Mouse (Mus musculus) 3134 (cell line): ENCODE measurements around the gene Egln2.

Experiments used
- DNase-seq: peaks from one replicate; pipeline ENCODE4 v3.0.0-alpha.2; 2011; ENCODE audit warnings: low spot score; ENCODE audit not compliant: insufficient read length; ENCODE audit errors: extremely low read depth

The Egln2 gene

DNA sequence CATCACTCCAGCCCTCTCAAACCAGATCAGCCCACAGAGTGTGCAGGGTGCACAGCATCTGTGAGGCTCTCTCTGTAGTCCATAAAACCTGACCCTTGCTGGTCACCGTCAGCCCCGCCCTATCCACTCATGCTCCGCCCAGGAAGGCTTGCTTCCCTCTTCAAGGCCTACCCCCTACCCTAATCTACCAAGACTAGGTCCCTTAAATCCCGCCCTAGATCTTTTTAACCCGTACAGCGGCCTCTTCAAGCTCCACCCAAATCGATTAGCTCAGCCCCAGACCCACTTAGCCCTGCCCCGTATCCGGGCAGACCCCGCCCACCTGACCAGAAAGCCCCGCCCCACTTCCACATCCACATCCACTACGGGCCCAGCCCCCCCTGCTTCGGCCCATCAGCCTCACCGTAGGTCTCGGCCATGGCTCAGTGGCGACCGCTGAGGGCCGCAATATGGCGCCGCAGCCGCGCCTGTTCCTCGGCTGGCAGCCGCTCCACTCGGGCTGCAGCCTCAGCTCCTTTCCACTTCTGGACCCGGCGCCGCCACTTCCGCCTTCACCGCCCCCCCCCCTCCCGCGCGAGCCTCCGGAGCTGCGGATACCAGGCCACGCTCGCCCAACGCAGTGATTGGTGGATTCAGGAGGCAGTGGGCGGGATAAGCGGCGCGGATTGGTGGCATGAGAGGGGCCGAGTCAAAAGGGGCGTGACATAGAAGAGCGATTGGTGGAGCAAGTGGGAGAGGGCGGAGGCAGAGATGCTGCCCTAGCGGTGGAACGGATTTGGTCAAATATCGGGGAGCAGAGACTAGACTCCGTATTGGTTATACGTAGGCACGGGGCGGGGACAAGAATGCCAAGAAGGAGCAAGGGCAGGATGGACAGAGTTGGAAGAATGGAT lies 12.0 kb upstream of the Egln2 start, which contains the start of gene Rab4b:
TSS of gene Rab4b (minus strand) at position 573 of the 893 bp plus-strand sequence.
- peak; percentile 98 for DNase-seq

DNA sequence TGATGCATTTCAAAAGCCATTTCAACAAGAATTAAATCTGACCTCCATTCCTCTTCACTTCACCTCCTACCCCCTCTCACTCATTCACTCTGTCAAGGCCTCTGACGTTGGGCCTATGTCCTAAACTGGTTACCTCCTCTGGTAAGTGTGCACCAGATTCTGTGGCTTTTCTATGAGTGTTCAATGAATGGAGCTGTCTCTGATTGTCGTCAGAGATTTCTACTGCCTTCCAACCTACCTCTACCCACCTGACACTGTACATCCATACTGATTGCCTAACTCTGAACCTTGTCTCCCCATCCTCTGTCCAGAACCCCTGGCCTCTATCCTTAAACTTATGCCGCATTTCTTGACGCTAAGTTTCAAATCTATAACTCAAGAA lies 11.3 kb upstream of the Egln2 start:
- DNase-seq, result no peak

DNA sequence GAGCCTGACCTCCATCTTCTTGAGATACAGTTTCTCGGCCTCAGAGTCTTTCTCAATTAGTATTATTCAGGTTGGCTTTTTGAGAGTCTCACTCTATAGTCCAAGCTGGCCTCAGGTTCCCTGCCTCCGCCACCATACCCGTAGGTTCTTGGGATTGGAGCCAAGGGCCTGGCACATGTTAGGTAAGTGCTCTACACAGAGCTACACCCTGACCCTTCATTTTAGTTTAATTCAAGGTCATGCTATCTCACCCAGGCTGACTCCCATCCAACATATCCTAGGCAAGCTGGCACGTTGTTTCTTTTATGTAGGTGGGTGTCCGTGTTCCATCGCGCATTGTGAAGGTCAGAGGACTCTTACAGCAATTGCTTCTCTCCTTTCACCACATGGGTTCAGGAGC lies 8.3 kb upstream of the Egln2 start:
- DNase-seq, result no peak

DNA sequence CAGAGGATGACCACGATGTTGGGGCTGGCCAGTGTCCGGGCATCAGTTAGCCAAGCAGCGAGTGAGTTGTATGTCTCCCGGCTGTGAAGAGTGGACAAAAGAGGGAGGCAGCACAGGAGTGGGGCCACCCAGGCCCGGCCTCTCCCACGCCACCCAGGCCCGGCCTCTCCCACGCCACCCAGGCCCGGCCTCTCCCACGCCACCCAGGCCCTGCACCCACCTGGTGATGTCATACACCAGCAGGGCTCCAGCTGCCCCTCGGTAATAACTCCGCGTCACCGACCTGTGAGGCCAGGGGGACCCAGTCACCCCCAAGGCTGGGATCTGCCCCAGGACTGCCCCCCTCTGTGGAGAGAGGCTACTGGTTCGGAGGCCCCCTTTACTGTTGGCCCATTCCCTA lies 7.9 kb upstream of the Egln2 start:
- DNase-seq, result no peak

DNA sequence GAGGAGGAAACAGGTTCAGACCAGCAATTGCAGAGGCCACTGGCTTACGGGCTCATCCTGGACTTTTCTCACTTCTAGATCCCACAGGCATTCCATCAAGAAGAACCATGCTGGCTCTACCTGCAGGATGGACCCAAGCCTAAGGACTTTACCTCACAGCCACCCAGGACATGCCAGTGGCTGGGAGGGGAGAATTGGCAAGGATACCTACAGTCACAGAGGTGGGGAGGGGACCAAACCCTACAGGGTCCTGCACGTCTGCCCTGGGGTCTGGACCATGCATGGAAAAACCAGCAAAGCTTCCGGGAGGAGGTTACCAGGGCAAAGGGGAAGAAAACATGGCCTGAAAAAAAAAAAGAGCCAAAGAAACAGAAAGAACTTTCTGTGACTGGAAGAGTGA lies 4.4 kb upstream of the Egln2 start:
- no peak for DNase-seq

DNA sequence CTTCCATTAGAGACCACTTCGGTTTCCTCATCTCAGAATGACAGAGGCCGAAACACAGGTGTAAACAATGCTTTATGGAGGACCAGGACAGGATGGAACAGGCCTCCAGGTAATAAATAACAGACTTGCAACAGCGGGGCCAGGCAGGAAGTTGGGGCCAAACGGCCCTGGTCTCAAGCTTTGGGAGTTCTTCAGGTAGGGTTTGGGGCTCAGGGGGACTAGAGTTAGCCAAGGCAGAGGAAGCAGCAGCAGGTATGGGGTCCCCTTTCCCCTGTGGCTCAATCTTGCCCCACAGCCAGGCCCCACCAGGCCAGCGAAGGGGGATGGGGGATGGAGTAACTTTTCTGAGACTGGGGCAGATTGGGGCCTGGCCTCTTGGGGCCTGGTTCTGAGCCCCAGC lies 1.8 kb upstream of the Egln2 start:
- no peak for DNase-seq

DNA sequence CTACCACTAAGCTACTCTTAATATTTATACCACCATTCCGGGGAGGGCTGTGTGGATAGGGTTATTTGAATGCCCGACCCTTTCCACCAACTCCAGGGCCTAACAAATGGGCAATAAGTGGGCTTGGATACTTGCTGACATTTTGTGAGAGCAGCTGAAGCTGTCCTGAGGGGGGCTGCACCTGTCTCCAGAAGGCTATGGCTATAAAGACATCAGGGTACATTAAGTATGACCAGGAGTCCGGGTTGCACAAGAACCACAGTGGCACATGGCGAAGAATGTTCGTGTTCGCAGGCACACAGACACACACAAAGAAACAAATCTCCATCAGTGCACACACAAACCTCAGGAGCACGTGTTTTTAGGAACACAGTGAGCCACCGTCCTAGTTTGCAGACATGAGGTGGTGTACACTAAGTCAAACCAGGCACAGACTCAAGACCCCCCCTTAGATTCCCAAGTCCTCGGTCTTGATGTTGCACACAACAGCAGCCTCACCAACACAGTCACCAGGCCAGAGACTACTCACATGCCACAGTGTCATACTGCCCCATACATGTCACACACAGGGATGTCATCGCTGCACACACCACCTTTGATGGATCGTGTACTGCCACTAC lies 983 bp upstream of the Egln2 start:
- DNase-seq, result no peak

DNA sequence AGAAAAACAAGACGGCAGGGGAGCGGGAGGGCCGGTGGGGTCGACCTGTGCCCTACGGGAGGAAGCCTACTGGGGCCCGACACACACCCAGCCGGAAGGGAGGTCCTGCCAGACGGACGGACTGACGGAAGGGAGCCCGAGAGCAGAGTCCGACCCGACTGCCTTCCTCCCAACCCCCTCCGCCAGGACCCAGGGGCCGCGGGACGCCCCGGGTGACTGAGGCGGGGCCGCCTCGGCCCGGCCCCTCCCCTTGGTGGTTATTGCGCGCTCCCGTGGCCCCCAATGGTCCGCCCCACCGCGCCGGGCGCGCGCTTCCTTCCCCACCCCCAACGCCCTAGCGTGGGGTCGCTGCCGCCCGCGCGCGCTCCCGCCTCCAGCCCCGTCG lies 381 bp downstream of the Egln2 start:
- peak; percentile 83 for DNase-seq

DNA sequence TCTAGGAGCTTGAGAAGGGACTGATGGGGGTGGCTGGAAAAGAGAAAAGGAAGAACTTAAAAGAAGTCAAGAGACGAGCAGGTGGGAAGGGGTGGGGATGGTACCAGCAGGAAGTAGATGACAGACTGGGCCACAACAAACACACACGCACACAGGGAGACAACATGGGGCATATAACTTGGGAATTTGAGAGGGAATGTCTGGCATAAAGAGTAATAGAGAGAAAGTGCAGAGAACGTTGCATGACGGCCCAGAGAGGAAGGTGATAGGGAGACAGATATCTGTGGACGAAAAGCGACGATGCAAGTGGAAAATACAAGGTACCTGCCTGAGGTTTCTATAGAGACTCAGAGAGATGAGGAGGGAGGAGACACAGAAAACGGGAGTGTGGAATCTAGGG lies 906 bp downstream of the Egln2 start:
- no peak for DNase-seq

DNA sequence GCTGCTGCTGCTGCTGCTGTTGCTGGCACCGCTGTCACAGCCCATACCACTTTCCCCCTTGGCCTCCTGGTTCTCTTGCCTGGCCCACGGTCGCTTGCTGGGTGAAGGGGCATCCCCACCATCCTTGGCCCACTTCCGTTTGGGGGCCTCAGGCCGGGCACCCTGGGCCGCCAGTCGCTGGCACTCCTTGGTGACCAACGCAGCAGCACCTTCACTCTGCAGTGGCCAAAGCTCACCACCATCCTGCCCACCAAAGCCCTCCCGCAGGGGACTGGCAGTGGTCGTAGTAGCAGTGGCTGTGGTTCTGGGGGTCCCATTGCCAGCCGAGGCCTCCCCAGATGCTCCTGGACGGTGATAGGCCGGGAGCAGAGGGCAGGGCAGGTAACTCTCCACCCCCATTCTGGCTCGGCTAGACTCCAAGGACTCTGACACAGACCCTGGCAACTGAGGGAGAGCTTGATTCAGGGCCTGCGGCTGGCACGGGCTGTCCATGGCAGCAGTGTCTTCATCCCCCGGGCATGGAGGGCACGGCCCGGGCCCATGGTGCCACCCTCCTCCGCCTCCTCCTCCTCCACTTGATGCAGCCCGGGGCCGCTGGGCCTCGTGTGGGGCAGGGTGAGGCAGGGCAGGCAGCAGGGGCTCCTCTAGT lies 1.5 kb downstream of the Egln2 start:
- no peak for DNase-seq

DNA sequence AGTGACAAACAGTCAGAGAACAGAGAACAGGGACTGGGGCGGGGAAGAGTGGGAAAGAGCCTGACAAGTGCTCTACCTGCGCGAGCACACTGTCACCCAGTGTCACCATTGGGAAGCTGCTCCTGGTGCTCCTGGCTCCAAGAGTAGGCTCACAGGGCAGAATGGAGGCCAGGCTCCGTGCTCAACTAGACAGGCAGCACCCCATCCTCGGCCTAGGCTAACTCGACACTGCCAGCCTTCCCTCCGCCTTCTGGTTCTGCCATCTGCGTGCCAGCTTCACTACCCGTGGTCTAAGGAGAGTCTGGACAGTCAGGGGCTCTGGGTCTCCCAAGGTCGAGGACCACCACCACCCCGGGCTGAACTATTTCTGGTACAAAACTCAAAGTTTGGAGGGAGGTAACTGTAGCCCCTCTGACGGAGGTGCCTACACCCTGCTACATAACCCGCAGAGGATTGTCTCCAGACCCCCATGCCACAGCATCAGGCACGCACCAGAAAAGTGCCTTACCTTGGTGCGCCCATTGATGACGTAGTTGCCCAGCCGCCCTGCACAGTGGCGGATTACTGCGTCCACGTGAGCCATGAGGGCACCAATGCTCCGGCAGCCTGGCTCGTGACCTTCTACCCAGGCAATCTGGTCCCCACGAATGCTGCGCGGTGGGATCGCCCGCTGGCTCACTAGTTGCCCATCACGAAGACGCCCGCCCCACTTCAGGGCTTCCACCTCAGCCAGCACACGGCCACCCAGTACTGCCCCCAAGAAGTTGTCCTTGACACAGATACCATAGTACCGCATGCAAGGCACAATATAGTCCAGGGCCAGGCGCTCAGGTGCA lies 2.3 kb downstream of the Egln2 start:
- no peak for DNase-seq

DNA sequence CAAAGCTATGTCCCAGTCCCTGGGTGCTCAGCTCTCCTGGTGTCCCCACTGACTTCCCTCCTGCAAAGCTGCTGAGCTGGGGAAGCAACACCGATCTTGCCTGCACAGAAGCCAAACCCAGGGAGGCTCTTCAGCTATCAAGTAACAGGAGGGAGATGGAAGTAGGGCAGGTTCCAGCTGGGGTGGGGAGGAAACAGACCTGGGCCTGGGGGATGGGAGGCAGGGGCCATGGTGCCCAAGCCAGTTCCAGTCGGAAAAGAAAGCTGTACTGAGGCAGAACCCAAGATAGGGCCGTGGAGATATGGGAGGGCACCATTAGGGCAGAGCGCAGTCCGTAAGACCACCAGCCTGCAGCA lies 3.2 kb downstream of the Egln2 start:
- DNase-seq, result no peak

DNA sequence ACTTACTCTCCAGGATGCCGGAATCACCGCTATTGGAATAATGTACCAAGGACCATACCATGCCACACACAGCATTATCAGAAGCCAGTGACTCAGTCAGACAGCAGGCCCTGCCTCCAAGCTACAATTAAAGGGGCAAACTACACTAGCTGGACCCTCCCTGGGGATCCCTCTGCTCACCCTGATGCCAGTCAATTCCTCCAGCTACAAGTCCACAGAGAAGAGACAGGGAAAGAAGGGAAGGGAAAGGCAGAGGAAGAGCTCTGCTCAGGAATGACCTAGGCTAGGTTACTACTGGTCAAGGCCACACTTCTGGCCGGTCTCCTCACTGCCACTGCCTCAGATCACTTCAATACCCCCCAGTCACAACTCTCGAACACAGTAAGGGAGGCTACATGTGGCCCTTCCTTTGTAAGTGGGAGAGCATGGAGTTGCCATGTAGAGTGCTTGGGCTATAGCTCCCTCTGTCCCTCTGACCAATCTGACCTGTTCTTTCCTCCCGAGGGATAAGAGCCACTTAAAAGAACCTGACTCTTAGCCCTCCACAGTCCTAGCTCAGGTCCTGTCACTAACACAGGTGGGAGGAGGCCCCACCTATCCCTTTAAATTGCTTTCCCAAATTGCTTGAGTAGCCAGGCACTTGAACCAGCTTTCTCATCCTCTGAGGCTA lies 3.7 kb downstream of the Egln2 start:
- no peak for DNase-seq

DNA sequence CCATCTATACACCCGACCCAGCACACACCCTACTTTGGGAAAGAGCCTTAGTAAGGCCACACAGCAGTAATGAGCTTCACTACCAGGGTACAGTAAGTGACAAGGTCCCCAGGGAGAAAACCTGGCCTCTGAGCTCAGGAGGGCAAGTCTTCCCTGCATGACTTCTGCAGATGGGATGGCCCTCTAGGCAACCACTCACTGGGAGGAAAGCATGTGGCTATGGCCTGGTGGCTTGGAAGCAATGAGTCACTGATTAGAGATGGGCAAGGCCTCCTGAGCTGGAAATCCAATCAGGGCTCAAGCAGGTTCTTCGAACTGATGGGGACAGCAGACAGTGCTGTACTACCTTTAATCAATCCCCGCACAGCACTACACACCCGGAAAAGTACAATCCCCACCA lies 4.9 kb downstream of the Egln2 start:
- DNase-seq, result peak; percentile 44

DNA sequence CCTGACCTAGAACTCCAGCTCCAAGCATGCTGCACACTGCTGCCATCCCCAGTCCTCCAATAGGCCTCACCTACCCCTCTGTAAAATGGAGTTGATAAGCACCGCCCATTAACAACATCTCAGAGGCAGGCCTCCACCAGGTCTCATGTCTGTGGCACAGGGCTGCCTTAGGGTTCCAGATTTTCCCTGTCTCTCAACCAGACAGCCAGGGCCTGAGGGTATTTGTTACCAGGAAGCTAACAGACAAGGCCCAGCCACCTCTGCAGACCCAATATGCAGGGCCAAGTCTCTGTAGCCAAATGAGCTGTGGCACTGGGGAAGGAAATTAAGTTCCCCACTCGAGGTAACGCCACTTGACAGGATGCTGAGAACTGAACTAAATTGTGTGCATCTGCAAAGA lies 5.7 kb downstream of the Egln2 start:
- no peak for DNase-seq

DNA sequence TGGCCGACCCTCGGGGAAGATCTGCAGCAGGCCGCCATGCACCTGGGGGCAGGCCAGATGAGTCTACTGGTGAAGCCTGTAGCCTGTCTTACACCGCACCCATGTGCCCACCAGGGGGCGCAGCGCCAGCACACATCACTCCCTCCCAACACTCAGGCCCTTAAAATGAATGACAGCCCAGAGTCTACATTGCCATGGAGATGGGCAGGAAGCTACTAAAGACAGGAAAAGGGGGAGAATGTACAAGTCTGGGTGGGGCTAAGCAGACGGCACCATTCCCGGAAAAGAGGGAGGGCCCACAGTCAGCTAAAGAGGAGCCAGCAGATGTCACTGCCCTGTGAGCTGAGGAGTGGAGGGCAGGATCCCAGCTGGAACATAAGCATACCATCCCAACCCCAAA lies 6.7 kb downstream of the Egln2 start:
- DNase-seq, result peak; percentile 81

DNA sequence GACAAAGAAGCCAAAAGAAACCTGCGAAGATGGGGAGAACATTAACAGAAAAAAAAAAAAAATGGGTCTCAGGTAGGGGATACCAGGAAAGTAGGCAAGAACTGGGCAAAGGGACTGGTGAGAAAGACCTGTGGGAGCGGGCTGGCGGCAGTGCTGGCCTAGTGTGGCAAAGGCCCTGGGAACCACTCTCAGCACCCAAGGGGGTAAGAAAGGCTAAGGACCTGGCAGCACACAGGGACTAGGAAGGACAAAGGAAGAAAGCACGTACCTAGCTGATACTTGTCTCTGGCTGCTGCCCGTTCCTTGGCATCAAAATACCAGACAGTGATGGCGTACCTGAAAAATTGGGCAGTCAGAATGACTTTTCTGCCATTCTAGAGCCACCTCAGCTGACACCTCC lies 7.3 kb downstream of the Egln2 start:
- DNase-seq, result no peak

DNA sequence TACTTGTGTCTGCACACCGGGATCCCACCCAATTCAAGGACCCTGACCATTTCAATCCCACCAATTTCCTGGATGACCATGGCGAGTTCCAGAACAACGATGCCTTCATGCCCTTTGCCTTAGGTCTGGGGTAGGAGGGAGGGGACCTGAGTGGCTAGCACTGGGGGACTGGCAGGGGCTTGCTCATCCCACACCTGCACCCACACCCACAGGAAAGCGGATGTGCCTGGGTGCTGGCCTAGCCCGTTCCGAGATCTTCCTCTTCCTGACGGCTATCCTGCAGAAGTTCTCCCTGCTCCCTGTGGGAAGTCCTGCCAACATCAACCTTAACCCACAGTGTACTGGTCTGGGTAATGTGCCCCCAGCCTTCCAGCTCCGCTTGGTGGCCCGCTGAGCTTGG lies 8.4 kb downstream of the Egln2 start:
- DNase-seq, result no peak

DNA sequence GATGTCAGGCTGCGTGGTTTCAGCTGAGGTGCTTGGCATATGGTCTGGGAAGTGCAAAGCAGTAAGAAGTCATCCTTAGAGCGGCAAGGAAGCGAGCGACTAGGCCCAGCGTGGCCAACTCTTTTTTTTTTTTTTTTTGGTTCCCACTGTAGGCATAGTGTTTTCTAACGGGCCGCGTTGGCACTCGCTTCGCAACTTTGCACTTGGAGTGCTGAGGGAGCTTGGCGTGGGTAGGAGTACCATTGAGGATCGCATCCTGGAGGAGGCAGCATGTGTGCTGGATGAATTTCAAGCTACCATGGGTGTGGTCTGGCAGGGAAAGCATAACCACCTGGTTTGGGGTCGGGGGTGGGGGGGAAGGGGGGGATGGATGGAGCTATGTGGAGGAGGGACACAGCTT lies 10.6 kb downstream of the Egln2 start:
- no peak for DNase-seq

DNA sequence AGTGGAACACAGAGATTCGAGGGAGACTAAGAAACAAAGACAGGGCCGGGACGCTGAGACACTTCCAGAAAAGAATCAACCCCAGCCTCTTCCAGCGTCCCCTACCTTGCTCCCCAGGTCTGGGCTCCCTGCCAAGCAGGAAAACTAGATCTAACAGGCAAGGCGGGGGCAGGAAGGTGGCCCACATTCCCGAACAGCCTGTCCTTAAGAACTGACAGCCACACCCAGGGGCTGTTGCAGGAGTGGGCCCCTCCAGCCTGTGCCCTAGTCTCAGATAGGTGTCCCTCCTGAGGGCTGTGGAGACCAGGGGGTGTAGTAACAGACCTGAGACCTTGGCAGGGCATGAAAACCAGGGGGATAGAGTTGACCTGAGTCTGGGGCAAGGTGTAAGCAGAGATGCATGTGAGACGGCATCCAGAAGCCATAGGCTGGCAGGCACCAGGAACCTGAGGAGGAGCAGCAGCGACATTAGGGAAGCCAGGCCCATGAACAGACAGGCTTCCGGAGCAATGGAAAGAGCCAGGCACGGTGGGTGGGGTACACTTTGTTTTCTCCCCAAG lies 13.3 kb downstream of the Egln2 start, which contains the start of gene Cyp2t4:
TSS of gene Cyp2t4 (plus strand) at position 510 of the 560 bp plus-strand sequence.
- no peak for DNase-seq
